Mouse (Mus musculus) liver, embryonic 16.5 days (tissue): ENCODE results near the gene Mybpc3. TPM values are rescaled to one million over a fixed set of nuclear protein-coding genes. Genes with fewer than 3 reads are reported as not detected.

ENCODE experiments used
- ATAC-seq: fragments of 200-750 bp; cut with Nextera tagmentation; 2 replicates; pipeline ENCODE4 v1.8.0; 2017; ENCODE audit warnings: low read depth, mild to moderate bottlenecking, moderate number of reproducible peaks, moderate library complexity
- H3K27ac ChIP-seq: fragments of 300-500 bp; sonication (generic); 2 replicates; pipeline ENCODE4 v1.5.1; 2014; ENCODE audit warnings: mild to moderate bottlenecking, low read length
- H3K27me3 ChIP-seq: fragments of 300-500 bp; sonication (generic); 2 replicates; pipeline ENCODE4 v1.6.1; 2014; ENCODE audit warnings: low read depth, low read length, mixed read lengths; ENCODE audit not compliant: control insufficient read depth, insufficient read depth
- H3K36me3 ChIP-seq: fragments of 300-500 bp; sonication (generic); 2 replicates; pipeline ENCODE4 v1.6.1; 2014; ENCODE audit warnings: mild to moderate bottlenecking; ENCODE audit not compliant: control insufficient read depth, insufficient read depth
- H3K4me1 ChIP-seq: fragments of 300-500 bp; sonication (generic); 2 replicates; pipeline ENCODE4 v1.6.1; 2014; ENCODE audit warnings: low read depth, low read length, mixed read lengths; ENCODE audit not compliant: control insufficient read depth
- H3K4me2 ChIP-seq: fragments of 300-500 bp; sonication (generic); 2 replicates; pipeline ENCODE4 v1.6.1; 2014; ENCODE audit warnings: low read depth, low read length, mixed read lengths
- H3K4me3 ChIP-seq: fragments of 300-500 bp; sonication (generic); 2 replicates; pipeline ENCODE4 v1.5.1; 2014; ENCODE audit warnings: low read depth, mild to moderate bottlenecking, low read length
- H3K9ac ChIP-seq: fragments of 300-500 bp; sonication (generic); 2 replicates; pipeline ENCODE4 v1.6.1; 2014; ENCODE audit warnings: low read depth, low read length
- H3K9me3 ChIP-seq: fragments of 300-500 bp; sonication (generic); replicated peaks from 2 replicates; pipeline ENCODE4 v1.6.1; 2016; ENCODE audit warnings: low read length; ENCODE audit not compliant: control insufficient read depth
- WGBS: fragments of 180-500 bp; shearing (Covaris S2); extraction: QIAGEN DNeasy Blood & Tissue Kit; methylation state at CpG from one replicate; pipeline ENCODE4 v1.1.7; 2014; ENCODE audit not compliant: insufficient replicate concordance; 5-methylcytosine and 5-hydroxymethylcytosine counted together
- polyA plus RNA-seq: library from polyadenylated mRNA; unstranded; fragments of >200 nt; fragmentation: Nextera tagmentation; extraction: Ambion mirVana; gene quantifications from 2 replicates; pipeline ENCODE4 v1.2.1, GENCODE M21; 2015

Gene Mybpc3
- polyA plus RNA-seq, 1 experiment from 2014 or later: 0.08 TPM

GRCm38 (mm10) chr2:91078314-91079025 lies 39.5 kb upstream of the Mybpc3 start:
- H3K9me3 ChIP-seq: no peaks in the 10 kb centered on the region
- WGBS: under 1% methylated on average over 36 of the region's 36 CpGs
- H3K4me2 ChIP-seq: peak overlapping the region; percentile 81
- H3K27me3 ChIP-seq: no peaks in the 10 kb centered on the region
- peak overlapping the region; percentile 56 for H3K9ac ChIP-seq
- H3K4me1 ChIP-seq: peaks cover 11% of the 10 kb centered on the region
- peak; percentile 17; the same call in 1 of the 2 replicates for ATAC-seq
- peak overlapping the region; percentile 56 for H3K4me3 ChIP-seq
- H3K27ac ChIP-seq: peak overlapping the region; percentile 14; the same call in 1 of the 2 replicates
- H3K36me3 ChIP-seq: no peaks in the 10 kb centered on the region

GRCm38 (mm10) chr2:91079026-91079384 lies 38.9 kb upstream of the Mybpc3 start:
- Histone ChIP-seq H3K27ac (no peak overlapping the region; the same call in 1 of the 2 replicates), H3K4me3 (peak overlapping the region; percentile 56), H3K9ac (peak overlapping the region; percentile 56), H3K4me2 (peak overlapping the region; percentile 81), H3K36me3 (no peaks in the 10 kb centered on the region), H3K9me3 (no peaks in the 10 kb centered on the region), H3K27me3 (no peaks in the 10 kb centered on the region), H3K4me1 (peaks cover 11% of the 10 kb centered on the region)
- 22% methylated on average over 5 of the region's 5 CpGs for WGBS
- no peak for ATAC-seq

- H3K4me3 ChIP-seq: no peak overlapping the region
- no peaks in the 10 kb centered on the region for H3K9me3 ChIP-seq
- 51% methylated on average over 8 of the region's 8 CpGs for WGBS
- no peak for ATAC-seq
- no peaks in the 10 kb centered on the region for H3K36me3 ChIP-seq
- H3K9ac ChIP-seq: no peak overlapping the region
- peaks cover 11% of the 10 kb centered on the region for H3K4me1 ChIP-seq
- no peaks in the 10 kb centered on the region for H3K27me3 ChIP-seq
- no peak overlapping the region for H3K4me2 ChIP-seq
- peak overlapping the region; percentile 12; the same call in 1 of the 2 replicates for H3K27ac ChIP-seq
Measured at GRCm38 (mm10) chr2:91080784-91081513, 37.0 kb upstream of the Mybpc3 start.

- ATAC-seq: 0 out of 2 replicates have a peak, but pooled peaks have one; percentile 1
- 45% methylated on average over 13 of the region's 13 CpGs for WGBS
- H3K4me1 ChIP-seq: peaks cover 11% of the 10 kb centered on the region
- H3K27ac ChIP-seq: peak within 1 kb of the TSS; percentile 84
- H3K9me3 ChIP-seq: no peaks in the 10 kb centered on the region
- H3K36me3 ChIP-seq: no peaks in the 10 kb centered on the region
- peak within 1 kb of the TSS; percentile 15 for H3K4me3 ChIP-seq
- no peaks in the 10 kb centered on the region for H3K27me3 ChIP-seq
- H3K9ac ChIP-seq: peak within 1 kb of the TSS; percentile 22; the same call in 1 of the 2 replicates
- H3K4me2 ChIP-seq: peak within 1 kb of the TSS; percentile 19
Measured at GRCm38 (mm10) chr2:91081775-91082695, 35.9 kb upstream of the Mybpc3 start, which contains the start of gene Spi1. Gene Spi1, plus strand, starts transcription at chr2:91082390.

- no peaks in the 10 kb centered on the region for H3K27me3 ChIP-seq
- ATAC-seq: peak; percentile 53
- H3K9ac ChIP-seq: peak overlapping the region; percentile 22; the same call in 1 of the 2 replicates
- peaks cover 11% of the 10 kb centered on the region for H3K4me1 ChIP-seq
- 10% methylated on average over 11 of the region's 11 CpGs for WGBS
- no peaks in the 10 kb centered on the region for H3K9me3 ChIP-seq
- H3K36me3 ChIP-seq: no peaks in the 10 kb centered on the region
- H3K27ac ChIP-seq: peak overlapping the region; percentile 84
- H3K4me3 ChIP-seq: peak overlapping the region; percentile 15; the same call in 1 of the 2 replicates
- peak overlapping the region; percentile 19 for H3K4me2 ChIP-seq
Measured at GRCm38 (mm10) chr2:91082844-91083243, 35.1 kb upstream of the Mybpc3 start.

GRCm38 (mm10) chr2:91083366-91083940 lies 34.5 kb upstream of the Mybpc3 start:
- H3K9me3 ChIP-seq: no peaks in the 10 kb centered on the region
- H3K27me3 ChIP-seq: no peaks in the 10 kb centered on the region
- H3K4me2 ChIP-seq: peak overlapping the region; percentile 10; the same call in 1 of the 2 replicates
- 23% methylated on average over 1 of the region's 1 CpGs for WGBS
- peaks cover 11% of the 10 kb centered on the region for H3K4me1 ChIP-seq
- H3K36me3 ChIP-seq: no peaks in the 10 kb centered on the region
- peak overlapping the region; percentile 22; the same call in 1 of the 2 replicates for H3K9ac ChIP-seq
- H3K27ac ChIP-seq: peak overlapping the region; percentile 68
- peak overlapping the region; percentile 15; the same call in 1 of the 2 replicates for H3K4me3 ChIP-seq
- ATAC-seq: no peak

GRCm38 (mm10) chr2:91084179-91084820 lies 33.6 kb upstream of the Mybpc3 start:
- Histone ChIP-seq H3K9ac (peak overlapping the region; percentile 3; the same call in 1 of the 2 replicates), H3K4me1 (peaks cover 8% of the 10 kb centered on the region), H3K27me3 (no peaks in the 10 kb centered on the region), H3K4me3 (no peak overlapping the region), H3K36me3 (no peaks in the 10 kb centered on the region), H3K9me3 (no peaks in the 10 kb centered on the region), H3K4me2 (peak overlapping the region; percentile 10; the same call in 1 of the 2 replicates), H3K27ac (peak overlapping the region; percentile 68)
- WGBS: 53% methylated on average over 15 of the region's 15 CpGs
- no peak; the same call in 1 of the 2 replicates for ATAC-seq
